Mouse (Mus musculus) hindbrain, embryonic 12.5 days (tissue): ENCODE data around the gene Gaa. TPM values are rescaled to one million over a fixed set of nuclear protein-coding genes. Genes with fewer than 3 reads are reported as not detected.
A peak's percentile ranks its signal among the peaks of the same experiment; 100 is the strongest.
"Not testable (repeated sequence)": the region's sequence is repeated elsewhere in the genome, so short reads cannot be mapped to it uniquely, and the experiment has no call there.

Experiments
- ATAC-seq: fragments of 200-750 bp; cut with Nextera tagmentation; 2 replicates; pipeline ENCODE4 v1.8.0; 2017; ENCODE audit warnings: moderate TSS enrichment; ENCODE audit not compliant: low FRiP score
- H3K27ac ChIP-seq: fragments of 300-500 bp; sonication (generic); 2 replicates; pipeline ENCODE4 v1.5.1; 2016; ENCODE audit warnings: mild to moderate bottlenecking
- H3K27me3 ChIP-seq: fragments of 300-500 bp; sonication (generic); 2 replicates; pipeline ENCODE4 v1.6.1; 2016; ENCODE audit warnings: mild to moderate bottlenecking
- H3K36me3 ChIP-seq: fragments of 300-500 bp; sonication (generic); 2 replicates; pipeline ENCODE4 v1.6.1; 2016; ENCODE audit warnings: mild to moderate bottlenecking
- H3K4me1 ChIP-seq: fragments of 300-500 bp; sonication (generic); 2 replicates; pipeline ENCODE4 v1.6.1; 2016
- H3K4me2 ChIP-seq: fragments of 300-500 bp; sonication (generic); replicated peaks from 2 replicates; pipeline ENCODE4 v1.6.1; 2016; ENCODE audit warnings: mild to moderate bottlenecking
- H3K4me3 ChIP-seq: fragments of 300-500 bp; sonication (generic); 2 replicates; pipeline ENCODE4 v1.5.1; 2016; ENCODE audit warnings: mild to moderate bottlenecking
- H3K9ac ChIP-seq: fragments of 300-500 bp; sonication (generic); 2 replicates; pipeline ENCODE4 v1.6.1; 2016; ENCODE audit warnings: mild to moderate bottlenecking, moderate library complexity
- H3K9me3 ChIP-seq: fragments of 300-500 bp; sonication (generic); replicated peaks from 2 replicates; pipeline ENCODE4 v1.6.1; 2016; ENCODE audit warnings: mild to moderate bottlenecking
- WGBS: fragments of 180-500 bp; shearing (Covaris S2); methylation state at CpG from one replicate; pipeline ENCODE4 v1.1.7; 2016; 5-methylcytosine and 5-hydroxymethylcytosine counted together
- polyA plus RNA-seq: library from polyadenylated mRNA; unstranded; fragments of >200 nt; fragmentation: Nextera tagmentation; extraction: Ambion mirVana; gene quantifications from 2 replicates; pipeline ENCODE4 v1.2.1, GENCODE M21; 2016

Gene Gaa
- polyA plus RNA-seq, 1 experiment from 2014 or later = 49.3 TPM

- Histone ChIP-seq H3K27me3 (no peaks in the 10 kb centered on the region), H3K27ac (no peak overlapping the region), H3K4me2 (no peak overlapping the region), H3K9me3 (0 out of 2 replicates have a peak, but pooled peaks cover 4% of the 10 kb centered on the region), H3K9ac (no peak overlapping the region), H3K4me1 (peaks cover 16% of the 10 kb centered on the region), H3K4me3 (no peak overlapping the region), H3K36me3 (peaks cover 47% of the 10 kb centered on the region)
- no peak for ATAC-seq
- 84% methylated on average over 4 of the region's 4 CpGs for WGBS
Measured at GRCm38 (mm10) chr11:119235596-119235995, 32.1 kb upstream of the Gaa start.

- WGBS = 35% methylated on average over 8 of the region's 8 CpGs
Measured at GRCm38 (mm10) chr11:119236354-119236753, 31.3 kb upstream of the Gaa start.

GRCm38 (mm10) chr11:119237007-119237406 is 30.7 kb upstream of the Gaa start:
- no peak overlapping the region for H3K4me2 ChIP-seq
- H3K4me3 ChIP-seq = no peak overlapping the region
- H3K36me3 ChIP-seq = peaks cover 49% of the 10 kb centered on the region
- H3K27ac ChIP-seq = no peak overlapping the region
- H3K9ac ChIP-seq = no peak overlapping the region
- ATAC-seq = no peak
- no peaks in the 10 kb centered on the region for H3K27me3 ChIP-seq
- H3K9me3 ChIP-seq = 0 out of 2 replicates have a peak, but pooled peaks cover 4% of the 10 kb centered on the region
- 50% methylated on average over 3 of the region's 3 CpGs for WGBS
- H3K4me1 ChIP-seq = peaks cover 13% of the 10 kb centered on the region

More at GRCm38 (mm10) chr11:119236354-119236753, 31.3 kb upstream of the Gaa start:
- H3K27me3 ChIP-seq = no peaks in the 10 kb centered on the region
- H3K9ac ChIP-seq = no peak overlapping the region
- H3K4me1 ChIP-seq = peaks cover 13% of the 10 kb centered on the region
- H3K4me2 ChIP-seq = no peak overlapping the region
- no peak for ATAC-seq
- H3K4me3 ChIP-seq = no peak overlapping the region
- no peak overlapping the region for H3K27ac ChIP-seq
- 0 out of 2 replicates have a peak, but pooled peaks cover 4% of the 10 kb centered on the region for H3K9me3 ChIP-seq
- peaks cover 54% of the 10 kb centered on the region for H3K36me3 ChIP-seq

GRCm38 (mm10) chr11:119237568-119238304 is 30.0 kb upstream of the Gaa start:
- H3K9me3 ChIP-seq = 0 out of 2 replicates have a peak, but pooled peaks cover 4% of the 10 kb centered on the region
- H3K4me2 ChIP-seq = peak overlapping the region; percentile 42
- H3K9ac ChIP-seq = peak overlapping the region; percentile 53; the same call in 1 of the 2 replicates
- ATAC-seq = peak; percentile 55
- peaks cover 13% of the 10 kb centered on the region for H3K4me1 ChIP-seq
- 0 out of 2 replicates have a peak overlapping the region, but pooled peaks have one; percentile 44 for H3K27ac ChIP-seq
- no peaks in the 10 kb centered on the region for H3K27me3 ChIP-seq
- H3K4me3 ChIP-seq = peak overlapping the region; percentile 21
- peaks cover 51% of the 10 kb centered on the region for H3K36me3 ChIP-seq
- 42% methylated on average over 20 of the region's 20 CpGs for WGBS

- 13% methylated on average over 11 of the region's 11 CpGs for WGBS
- Histone ChIP-seq H3K9ac (no peak overlapping the region), H3K27ac (0 out of 2 replicates have a peak overlapping the region, but pooled peaks have one; percentile 5), H3K4me1 (peaks cover 13% of the 10 kb centered on the region), H3K4me2 (peak overlapping the region; percentile 42), H3K4me3 (peak overlapping the region; percentile 21), H3K36me3 (peaks cover 54% of the 10 kb centered on the region), H3K27me3 (no peaks in the 10 kb centered on the region), H3K9me3 (0 out of 2 replicates have a peak, but pooled peaks cover 4% of the 10 kb centered on the region)
- ATAC-seq = peak; percentile 53
Measured at GRCm38 (mm10) chr11:119238305-119238721, 29.4 kb upstream of the Gaa start.

- Histone ChIP-seq H3K4me1 (peaks cover 13% of the 10 kb centered on the region), H3K9me3 (0 out of 2 replicates have a peak, but pooled peaks cover 4% of the 10 kb centered on the region), H3K4me3 (no peak overlapping the region), H3K27ac (no peak overlapping the region; the same call in 1 of the 2 replicates), H3K4me2 (no peak overlapping the region), H3K27me3 (no peaks in the 10 kb centered on the region), H3K9ac (no peak overlapping the region), H3K36me3 (peaks cover 58% of the 10 kb centered on the region)
- ATAC-seq = no peak
- WGBS = 88% methylated on average over 12 of the region's 12 CpGs
Measured at GRCm38 (mm10) chr11:119239480-119239879, 28.2 kb upstream of the Gaa start.

GRCm38 (mm10) chr11:119245543-119245942 is 22.1 kb upstream of the Gaa start:
- H3K27ac ChIP-seq, H3K9me3 ChIP-seq, H3K4me2 ChIP-seq, H3K27me3 ChIP-seq, H3K9ac ChIP-seq, H3K4me1 ChIP-seq, ATAC-seq, H3K4me3 ChIP-seq: not testable (repeated sequence)
- peaks cover 32% of the 10 kb centered on the region for H3K36me3 ChIP-seq
- WGBS = 89% methylated on average over 6 of the region's 6 CpGs

GRCm38 (mm10) chr11:119249011-119249410 is 18.7 kb upstream of the Gaa start:
- H3K4me2 ChIP-seq = no peak overlapping the region
- no peaks in the 10 kb centered on the region for H3K9me3 ChIP-seq
- 29% methylated on average over 6 of the region's 6 CpGs for WGBS
- peaks cover 11% of the 10 kb centered on the region; the same call in 1 of the 2 replicates for H3K36me3 ChIP-seq
- H3K27ac ChIP-seq = no peak overlapping the region
- peaks cover 26% of the 10 kb centered on the region for H3K4me1 ChIP-seq
- peak; percentile 39; the same call in 1 of the 2 replicates for ATAC-seq
- H3K9ac ChIP-seq = no peak overlapping the region
- H3K4me3 ChIP-seq = no peak overlapping the region
- H3K27me3 ChIP-seq = 0 out of 2 replicates have a peak, but pooled peaks cover 3% of the 10 kb centered on the region

- H3K36me3 ChIP-seq = 0 out of 2 replicates have a peak, but pooled peaks cover 2% of the 10 kb centered on the region
- H3K27ac ChIP-seq = no peak overlapping the region
- peaks cover 26% of the 10 kb centered on the region for H3K4me1 ChIP-seq
- ATAC-seq = no peak
- 0 out of 2 replicates have a peak, but pooled peaks cover 3% of the 10 kb centered on the region for H3K27me3 ChIP-seq
- H3K9me3 ChIP-seq = no peaks in the 10 kb centered on the region
- H3K4me2 ChIP-seq = no peak overlapping the region
- WGBS = 62% methylated on average over 17 of the region's 17 CpGs
- no peak overlapping the region for H3K4me3 ChIP-seq
- H3K9ac ChIP-seq = no peak overlapping the region
Measured at GRCm38 (mm10) chr11:119250998-119251397, 16.7 kb upstream of the Gaa start.

GRCm38 (mm10) chr11:119252854-119253541 is 14.7 kb upstream of the Gaa start:
- Histone ChIP-seq H3K4me3 (peak overlapping the region; percentile 5; the same call in 1 of the 2 replicates), H3K27ac (no peak overlapping the region)

GRCm38 (mm10) chr11:119256557-119256956 is 11.1 kb upstream of the Gaa start:
- not testable (repeated sequence) for H3K27ac ChIP-seq, H3K27me3 ChIP-seq, ATAC-seq, H3K4me3 ChIP-seq, H3K9me3 ChIP-seq, H3K4me2 ChIP-seq, H3K9ac ChIP-seq
- Histone ChIP-seq H3K4me1 (peaks cover 24% of the 10 kb centered on the region), H3K36me3 (peaks cover 36% of the 10 kb centered on the region)
- WGBS = 93% methylated on average over 5 of the region's 5 CpGs

More at GRCm38 (mm10) chr11:119252854-119253541, 14.7 kb upstream of the Gaa start:
- WGBS = 6% methylated on average over 21 of the region's 22 CpGs
- H3K27me3 ChIP-seq = 0 out of 2 replicates have a peak, but pooled peaks cover 3% of the 10 kb centered on the region
- peak overlapping the region; percentile 45 for H3K4me2 ChIP-seq
- H3K9me3 ChIP-seq = no peaks in the 10 kb centered on the region
- peaks cover 30% of the 10 kb centered on the region for H3K4me1 ChIP-seq
- no peak overlapping the region for H3K9ac ChIP-seq
- ATAC-seq = peak; percentile 64
- 0 out of 2 replicates have a peak, but pooled peaks cover 5% of the 10 kb centered on the region for H3K36me3 ChIP-seq

GRCm38 (mm10) chr11:119258216-119258571 is 9.5 kb upstream of the Gaa start:
- no peak for ATAC-seq
- H3K4me3 ChIP-seq = peak overlapping the region; percentile 24

More at GRCm38 (mm10) chr11:119258216-119258571, 9.5 kb upstream of the Gaa start:
- Histone ChIP-seq H3K9me3 (no peaks in the 10 kb centered on the region), H3K27ac (0 out of 2 replicates have a peak overlapping the region, but pooled peaks have one; percentile 42), H3K9ac (no peak overlapping the region), H3K36me3 (peaks cover 41% of the 10 kb centered on the region), H3K4me2 (peak overlapping the region; percentile 41), H3K27me3 (no peaks in the 10 kb centered on the region), H3K4me1 (peaks cover 8% of the 10 kb centered on the region)
- WGBS = 69% methylated on average over 9 of the region's 9 CpGs
